Mouse (Mus musculus): ENCODE data around the gene Lrrc10b. TPM values are rescaled to one million over a fixed set of nuclear protein-coding genes. Genes with fewer than 3 reads are reported as not detected.

The Lrrc10b gene
- total RNA-seq (2014; rRNA removed) (6.2 and 8.7 TPM in 2 replicates), polyA plus RNA-seq (2015; fragmentation: Nextera tagmentation; extraction: Ambion mirVana) (2.2 and 2.3 TPM in 2 replicates)

DNA sequence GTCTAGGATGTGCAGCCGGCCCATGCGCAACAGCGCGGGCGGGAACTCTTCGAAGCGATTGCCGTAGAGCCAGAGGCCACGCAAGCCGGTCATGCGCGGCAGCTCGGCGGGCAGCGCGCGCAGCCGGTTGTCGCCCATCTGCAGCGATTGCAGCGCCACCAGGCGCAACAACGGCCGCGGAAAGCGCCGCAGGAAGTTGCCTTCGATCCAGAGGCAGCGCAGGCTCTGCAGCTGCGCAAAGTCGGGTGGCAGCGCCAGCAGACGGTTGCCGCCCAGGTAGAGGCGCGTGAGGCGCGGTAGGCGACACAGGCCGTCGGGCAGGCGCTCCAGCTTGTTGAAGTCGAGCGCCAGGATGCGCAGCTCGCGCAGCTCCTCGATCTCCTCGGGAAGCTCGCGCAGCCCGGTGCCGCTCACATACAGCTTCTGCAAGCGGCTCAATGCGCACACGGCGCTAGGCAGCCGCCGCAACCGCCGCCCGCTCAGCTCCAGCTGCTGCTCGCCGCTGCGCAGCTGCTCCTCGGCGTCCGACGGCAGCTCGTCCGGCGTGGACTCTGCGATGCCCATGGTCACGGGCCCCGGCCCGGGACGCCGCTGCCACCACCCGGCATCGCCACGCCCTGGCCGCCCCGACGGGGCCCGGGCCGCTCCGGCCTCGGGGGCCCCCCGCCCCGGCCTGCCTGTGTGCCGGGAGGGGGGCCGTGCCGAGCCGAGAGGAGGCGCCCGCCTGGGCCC, at the start of gene Lrrc10b:
TSS of gene Lrrc10b (minus strand) at position 722 of the 732 bp plus-strand sequence.
- ATAC-seq (ENCODE audit: low FRiP score) (peak; percentile 80), DNase-seq (ENCODE audit: low spot score) (peak; percentile 89)
- Histone ChIP-seq H3K36me3 (ENCODE audit: insufficient read depth, low read length) (no peaks in the 10 kb centered on the region), H3K4me2 (ENCODE audit: low read depth, low read length, poor library complexity, severe bottlenecking) (peak within 1 kb of the TSS; percentile 76), H3K27me3 (ENCODE audit: insufficient read depth, low read length) (peaks cover 33% of the 10 kb centered on the region), H3K4me3 (ENCODE audit: low read depth, low read length) (peak within 1 kb of the TSS; percentile 56), H3K9ac (replicated peaks; ENCODE audit: low read length, poor library complexity, severe bottlenecking) (peak within 1 kb of the TSS; percentile 64), H3K9me3 (ENCODE audit: low read length) (no peaks in the 10 kb centered on the region), H3K27ac (ENCODE audit: low read depth, low read length) (peak within 1 kb of the TSS; percentile 78), H3K4me1 (ENCODE audit: insufficient read depth, low read length) (peaks cover 5% of the 10 kb centered on the region; the same call in 1 of the 2 replicates)
- under 1% methylated on average over 90 of the region's 96 CpGs for WGBS
- peak; percentile 72 for TF ChIP-seq CTCF (IDR thresholded peaks at IDR 0.05)

GRCm38 (mm10) chr19:10502571-10502970, 45.3 kb upstream of the Lrrc10b start:
- H3K27ac ChIP-seq (ENCODE audit: low read depth, low read length), result no peak overlapping the region
- DNase-seq (ENCODE audit: low spot score), result peak; percentile 63
- H3K4me2 ChIP-seq (ENCODE audit: low read depth, low read length, poor library complexity, severe bottlenecking), result no peak overlapping the region
- peak; percentile 83 for ATAC-seq (ENCODE audit: low FRiP score)
- no peaks in the 10 kb centered on the region for H3K4me1 ChIP-seq (ENCODE audit: insufficient read depth, low read length)
- H3K36me3 ChIP-seq (ENCODE audit: insufficient read depth, low read length), result peaks cover 18% of the 10 kb centered on the region
- H3K27me3 ChIP-seq (ENCODE audit: insufficient read depth, low read length), result no peaks in the 10 kb centered on the region
- H3K9me3 ChIP-seq (ENCODE audit: low read length), result no peaks in the 10 kb centered on the region
- TF ChIP-seq CTCF (IDR thresholded peaks at IDR 0.05), result peak; percentile 94
- 3% methylated on average over 4 of the region's 4 CpGs for WGBS
- no peak overlapping the region for H3K9ac ChIP-seq (replicated peaks; ENCODE audit: low read length, poor library complexity, severe bottlenecking)
- no peak overlapping the region for H3K4me3 ChIP-seq (ENCODE audit: low read depth, low read length)

GRCm38 (mm10) chr19:10500581-10500980, 43.3 kb upstream of the Lrrc10b start:
- Histone ChIP-seq H3K36me3 (ENCODE audit: insufficient read depth, low read length) (peaks cover 10% of the 10 kb centered on the region), H3K9me3 (ENCODE audit: low read length) (no peaks in the 10 kb centered on the region), H3K4me3 (ENCODE audit: low read depth, low read length) (no peak overlapping the region), H3K27ac (ENCODE audit: low read depth, low read length) (no peak overlapping the region), H3K27me3 (ENCODE audit: insufficient read depth, low read length) (no peaks in the 10 kb centered on the region), H3K4me2 (ENCODE audit: low read depth, low read length, poor library complexity, severe bottlenecking) (no peak overlapping the region), H3K9ac (replicated peaks; ENCODE audit: low read length, poor library complexity, severe bottlenecking) (no peak overlapping the region), H3K4me1 (ENCODE audit: insufficient read depth, low read length) (0 out of 2 replicates have a peak, but pooled peaks cover 2% of the 10 kb centered on the region)
- TF ChIP-seq CTCF (IDR thresholded peaks at IDR 0.05), result no peak
- 93% methylated on average over 8 of the region's 8 CpGs for WGBS
- DNase-seq (ENCODE audit: low spot score) (no peak), ATAC-seq (ENCODE audit: low FRiP score) (no peak)

DNA sequence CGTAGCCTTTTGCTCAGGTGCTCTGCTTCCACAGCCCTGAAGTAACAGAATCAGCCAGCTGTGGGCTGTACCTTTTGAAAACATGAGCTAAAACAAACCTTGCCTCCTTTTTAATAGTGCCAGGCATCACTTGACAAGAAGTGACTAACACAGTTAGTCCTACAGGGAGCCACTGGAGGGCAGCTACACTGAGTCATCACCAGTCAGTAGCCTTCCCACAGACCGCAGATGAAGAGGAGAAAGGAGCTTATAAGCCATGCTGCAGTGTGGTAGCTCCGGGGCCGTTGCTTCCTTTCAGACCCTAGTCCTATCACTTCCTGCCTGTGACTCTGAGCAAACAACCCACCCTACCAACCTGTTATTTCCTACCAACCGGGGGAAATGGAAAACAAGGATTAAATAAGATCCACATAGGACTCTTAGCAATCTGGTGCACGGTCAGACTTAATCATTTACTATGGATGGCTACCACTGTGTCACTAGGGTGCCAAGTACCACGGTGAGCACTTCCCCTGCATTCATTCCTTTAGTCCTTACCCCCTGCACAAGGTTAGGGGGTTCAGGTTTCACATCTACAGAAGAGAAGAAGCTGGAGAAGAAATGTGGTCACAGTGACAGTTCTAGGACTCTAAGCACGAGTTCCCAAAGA, 40.4 kb upstream of the Lrrc10b start:
- Histone ChIP-seq H3K4me3 (ENCODE audit: low read depth, low read length) (no peak overlapping the region), H3K4me1 (ENCODE audit: insufficient read depth, low read length) (0 out of 2 replicates have a peak, but pooled peaks cover 2% of the 10 kb centered on the region), H3K36me3 (ENCODE audit: insufficient read depth, low read length) (peaks cover 10% of the 10 kb centered on the region; the same call in 1 of the 2 replicates), H3K4me2 (ENCODE audit: low read depth, low read length, poor library complexity, severe bottlenecking) (no peak overlapping the region), H3K27me3 (ENCODE audit: insufficient read depth, low read length) (no peaks in the 10 kb centered on the region), H3K9ac (replicated peaks; ENCODE audit: low read length, poor library complexity, severe bottlenecking) (no peak overlapping the region; the same call in 1 of the 2 replicates), H3K27ac (ENCODE audit: low read depth, low read length) (peak overlapping the region; percentile 55), H3K9me3 (ENCODE audit: low read length) (no peaks in the 10 kb centered on the region)
- WGBS, result 49% methylated on average over 8 of the region's 8 CpGs
- no peak for TF ChIP-seq CTCF (IDR thresholded peaks at IDR 0.05)
- ATAC-seq (ENCODE audit: low FRiP score), result no peak
- peak; percentile 22 for DNase-seq (ENCODE audit: low spot score)

DNA sequence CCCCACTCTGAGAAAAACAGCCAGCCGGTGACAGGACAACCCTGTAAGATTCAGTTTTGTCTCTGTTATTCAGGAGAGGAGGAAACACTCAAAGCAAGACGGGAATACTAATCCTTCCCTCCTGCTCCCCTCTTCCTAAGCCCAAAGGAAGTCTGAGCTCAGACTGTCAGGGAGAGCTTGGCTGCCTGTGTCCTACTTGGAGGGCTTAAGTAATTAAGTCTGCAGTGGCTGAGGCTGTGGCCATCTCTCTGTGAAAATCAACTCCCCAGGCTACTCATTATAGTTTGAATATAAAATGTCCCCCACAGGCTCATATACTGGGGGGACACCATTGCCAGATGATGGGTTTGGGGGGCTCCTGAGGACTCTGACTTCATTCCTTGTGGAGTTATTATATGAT, 39.7 kb upstream of the Lrrc10b start:
- Histone ChIP-seq H3K4me1 (ENCODE audit: insufficient read depth, low read length) (0 out of 2 replicates have a peak, but pooled peaks cover 2% of the 10 kb centered on the region), H3K27ac (ENCODE audit: low read depth, low read length) (peak overlapping the region; percentile 70), H3K27me3 (ENCODE audit: insufficient read depth, low read length) (no peaks in the 10 kb centered on the region), H3K9me3 (ENCODE audit: low read length) (no peaks in the 10 kb centered on the region), H3K36me3 (ENCODE audit: insufficient read depth, low read length) (peaks cover 10% of the 10 kb centered on the region; the same call in 1 of the 2 replicates), H3K4me3 (ENCODE audit: low read depth, low read length) (no peak overlapping the region), H3K4me2 (ENCODE audit: low read depth, low read length, poor library complexity, severe bottlenecking) (no peak overlapping the region), H3K9ac (replicated peaks; ENCODE audit: low read length, poor library complexity, severe bottlenecking) (no peak overlapping the region; the same call in 1 of the 2 replicates)
- 23% methylated on average over 2 of the region's 2 CpGs for WGBS
- DNase-seq (ENCODE audit: low spot score) (no peak), ATAC-seq (ENCODE audit: low FRiP score) (peak; percentile 53)
- no peak for TF ChIP-seq CTCF (IDR thresholded peaks at IDR 0.05)

DNA sequence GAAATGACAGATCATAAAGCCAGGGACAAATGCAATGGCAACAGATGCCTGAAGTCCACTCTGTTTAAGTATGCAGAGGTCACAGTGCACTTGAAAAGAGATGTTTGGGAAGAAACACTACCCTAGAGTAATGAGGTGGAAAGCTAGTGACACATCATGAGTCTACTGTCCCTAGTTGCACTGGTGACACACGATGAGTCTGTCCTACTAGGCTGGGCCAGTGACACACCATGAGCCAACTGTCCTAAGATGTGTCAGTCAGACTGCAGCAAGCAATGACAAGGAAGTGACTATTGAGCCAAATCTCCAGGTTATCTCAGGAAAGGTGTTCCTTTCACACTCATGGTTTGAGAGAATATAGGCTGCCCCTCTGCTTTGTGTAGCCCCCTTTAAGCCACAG, 38.4 kb upstream of the Lrrc10b start:
- H3K36me3 ChIP-seq (ENCODE audit: insufficient read depth, low read length), result peaks cover 6% of the 10 kb centered on the region; the same call in 1 of the 2 replicates
- H3K9ac ChIP-seq (replicated peaks; ENCODE audit: low read length, poor library complexity, severe bottlenecking), result no peak overlapping the region
- H3K4me3 ChIP-seq (ENCODE audit: low read depth, low read length), result no peak overlapping the region
- H3K27me3 ChIP-seq (ENCODE audit: insufficient read depth, low read length), result no peaks in the 10 kb centered on the region
- ATAC-seq (ENCODE audit: low FRiP score) (no peak), DNase-seq (ENCODE audit: low spot score) (no peak)
- 93% methylated on average over 1 of the region's 1 CpGs for WGBS
- no peak overlapping the region for H3K4me2 ChIP-seq (ENCODE audit: low read depth, low read length, poor library complexity, severe bottlenecking)
- 0 out of 2 replicates have a peak, but pooled peaks cover 2% of the 10 kb centered on the region for H3K4me1 ChIP-seq (ENCODE audit: insufficient read depth, low read length)
- no peak overlapping the region for H3K27ac ChIP-seq (ENCODE audit: low read depth, low read length)
- H3K9me3 ChIP-seq (ENCODE audit: low read length), result no peaks in the 10 kb centered on the region
- TF ChIP-seq CTCF (IDR thresholded peaks at IDR 0.05), result no peak
